Mouse (Mus musculus) lung, postnatal 25 days (tissue): ENCODE data around the gene Vps13c.

ENCODE experiments used
- DNase-seq: peaks from one replicate; pipeline ENCODE4 v3.0.0; 2022; ENCODE audit warnings: low spot score

Vps13c gene

DNA sequence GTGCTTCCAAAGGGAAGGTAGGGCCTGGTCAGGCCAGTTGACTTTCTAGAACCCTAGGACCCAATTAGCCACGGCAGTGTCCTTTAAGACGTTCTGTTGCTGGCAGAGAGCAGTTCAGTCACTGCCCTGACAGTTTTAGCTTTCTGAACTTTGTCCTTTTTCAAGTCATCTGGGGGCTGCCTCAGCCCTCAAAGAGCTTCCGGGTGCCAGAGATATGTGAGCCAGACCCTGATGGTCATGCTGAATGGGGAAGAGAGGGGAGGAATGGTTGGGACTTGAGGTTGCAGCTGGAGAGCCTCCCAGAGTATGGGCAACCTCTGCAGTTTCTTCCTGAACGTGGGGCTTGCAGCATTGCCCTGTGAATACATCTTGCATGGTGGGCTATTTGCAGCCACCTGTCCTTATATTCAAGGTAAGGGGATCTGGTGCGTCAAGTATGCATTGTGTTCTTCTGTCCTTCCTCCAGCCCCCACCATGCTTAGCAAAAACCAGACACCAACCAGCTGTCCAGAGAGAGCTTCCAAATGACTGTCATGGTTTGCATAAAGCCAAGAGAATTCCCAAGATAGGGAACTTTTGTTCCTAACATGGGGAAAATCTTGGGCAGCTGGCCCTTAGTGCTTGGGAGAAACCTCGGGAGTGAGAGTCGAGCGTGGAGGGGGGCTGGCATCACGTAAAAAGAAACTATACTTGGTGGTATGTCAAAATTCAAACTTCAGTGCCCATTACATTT lies 182.3 kb downstream of the Vps13c start:
- no peak for DNase-seq

DNA sequence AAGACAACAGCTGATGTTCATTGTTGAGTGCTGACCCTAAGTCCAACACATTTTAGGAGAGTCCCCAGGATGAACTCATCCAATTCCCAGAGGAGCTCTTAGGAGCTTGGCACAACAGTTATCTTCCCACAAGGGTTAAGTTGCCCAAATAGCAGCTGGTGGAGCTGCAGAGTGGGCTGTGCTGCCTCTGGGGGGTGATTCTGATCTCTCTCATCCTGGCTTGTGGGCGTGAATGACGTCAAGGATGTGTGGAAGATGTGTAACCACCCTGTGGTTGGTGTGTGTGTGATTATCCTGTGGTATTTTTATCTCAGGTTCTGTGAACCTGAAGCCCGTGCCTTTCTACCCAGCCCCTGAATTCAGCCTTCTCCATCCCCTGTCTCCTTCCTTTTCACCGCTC lies 188.4 kb downstream of the Vps13c start:
- no peak for DNase-seq

DNA sequence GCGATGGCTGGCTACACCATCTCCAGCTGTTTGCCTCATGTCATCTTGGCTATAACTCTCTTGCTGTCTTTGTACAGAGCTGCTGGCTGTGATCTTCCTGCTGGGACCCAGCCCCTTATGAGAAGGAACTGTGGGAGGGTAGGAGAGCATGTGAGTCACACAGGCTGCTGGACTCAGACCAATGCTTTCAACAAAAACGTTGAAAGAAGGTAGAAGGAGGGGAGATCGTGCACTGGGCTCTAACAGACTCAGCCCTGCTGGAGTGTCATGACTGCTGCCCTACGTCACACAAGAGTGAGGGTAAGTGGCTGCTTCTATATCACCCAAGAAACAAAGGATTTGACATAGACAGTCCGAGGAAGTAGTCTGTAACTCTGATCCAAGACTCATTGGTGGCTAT lies 193.6 kb downstream of the Vps13c start:
- no peak for DNase-seq
